ENCODE assay signal across 15 mouse cellular contexts in genomic region chr6:137145611-137146010, GRCm38 (mm10). TPM values are rescaled to one million over a fixed set of nuclear protein-coding genes. Genes with fewer than 3 reads are reported as not detected.
DNase-seq lines count a peak whose midpoint lies in the region; ATAC-seq and TF ChIP-seq lines count a peak whose summit lies in the region.
"Had no signal": no experiment of that assay in that cellular context is flagged by ENCODE, and none has a peak within 500 bp of the region (broad histone marks: within the 10 kb centered on the region; RNA-seq: fewer than 3 reads in every experiment).

No protein-coding gene starts in this region.

- no peak overlapping the region for H3K4me3 ChIP-seq in embryonic facial prominence, embryonic 15.5 days (replicated peaks)
- H3K4me3 ChIP-seq in embryonic facial prominence, embryonic 10.5 days = no peak overlapping the region
- H3K4me3 ChIP-seq in lung, embryonic 15.5 days = no peak overlapping the region
- H3K4me3 ChIP-seq in lung, adult 2 months (replicated peaks; ENCODE audit: extremely low read depth, low read depth, low read length) = no peak overlapping the region
- H3K4me3 ChIP-seq in liver, embryonic 11.5 days (ENCODE audit: low read depth, low read length) = no peak overlapping the region
- no peak overlapping the region for H3K4me3 ChIP-seq in stomach, postnatal 0 days (ENCODE audit: low read depth, low read length)
- H3K4me3 ChIP-seq: forebrain, embryonic 10.5 days; hindbrain, embryonic 10.5 days; neural tube, embryonic 15.5 days had no signal

- no peak for ATAC-seq in embryonic facial prominence, embryonic 15.5 days (ENCODE audit: insufficient number of reproducible peaks, low FRiP score, low TSS enrichment, low read depth)
- no peak for ATAC-seq in lung, embryonic 15.5 days (ENCODE audit: borderline replicate concordance, extremely low read depth, low FRiP score, low TSS enrichment)
- no peak for ATAC-seq in liver, embryonic 11.5 days (replicated peaks; ENCODE audit: low FRiP score)
- ATAC-seq in stomach, postnatal 0 days (ENCODE audit: low FRiP score, low TSS enrichment) = peak; percentile 29; the same call in 1 of the 2 replicates

- no peak for TF ChIP-seq POLR2A in lung, adult 2 months (IDR thresholded peaks at IDR 0.05; ENCODE audit: borderline replicate concordance, extremely low read depth, low read depth, low read length)

- H3K27me3 ChIP-seq in embryonic facial prominence, embryonic 15.5 days = no peaks in the 10 kb centered on the region
- H3K27me3 ChIP-seq in embryonic facial prominence, embryonic 10.5 days (replicated peaks; ENCODE audit: low read depth, poor library complexity, severe bottlenecking) = no peaks in the 10 kb centered on the region
- H3K27me3 ChIP-seq in lung, embryonic 15.5 days = no peaks in the 10 kb centered on the region
- no peaks in the 10 kb centered on the region for H3K27me3 ChIP-seq in liver, embryonic 11.5 days (replicated peaks; ENCODE audit: control insufficient read depth, insufficient read depth, low read length)
- no peaks in the 10 kb centered on the region for H3K27me3 ChIP-seq in stomach, postnatal 0 days (ENCODE audit: control insufficient read depth, insufficient read depth, low read length)
- H3K27me3 ChIP-seq: neural tube, embryonic 15.5 days had no signal

- WGBS in embryonic facial prominence, embryonic 15.5 days = 93% methylated on average over 11 of the region's 11 CpGs
- WGBS in embryonic facial prominence, embryonic 10.5 days = 94% methylated on average over 11 of the region's 11 CpGs
- 61% methylated on average over 11 of the region's 11 CpGs for WGBS in lung, embryonic 15.5 days
- WGBS in lung, adult 2 months = 46% methylated on average over 11 of the region's 11 CpGs
- WGBS in liver, embryonic 11.5 days = 78% methylated on average over 11 of the region's 11 CpGs
- 62% methylated on average over 11 of the region's 11 CpGs for WGBS in stomach, postnatal 0 days

- H3K27ac ChIP-seq in embryonic facial prominence, embryonic 15.5 days (replicated peaks) = 0 out of 2 replicates have a peak overlapping the region, but pooled peaks have one; percentile 17
- H3K27ac ChIP-seq in embryonic facial prominence, embryonic 10.5 days (replicated peaks) = no peak overlapping the region
- H3K27ac ChIP-seq in lung, embryonic 15.5 days = peak overlapping the region; percentile 82
- H3K27ac ChIP-seq in liver, embryonic 11.5 days (ENCODE audit: low read depth, low read length) = 0 out of 2 replicates have a peak overlapping the region, but pooled peaks have one; percentile 19
- H3K27ac ChIP-seq in stomach, postnatal 0 days (replicated peaks) = peak overlapping the region; percentile 19
- H3K27ac ChIP-seq: forebrain, embryonic 10.5 days; hindbrain, embryonic 10.5 days; neural tube, embryonic 15.5 days had no signal

- no peak overlapping the region for H3K9ac ChIP-seq in embryonic facial prominence, embryonic 15.5 days
- no peak overlapping the region for H3K9ac ChIP-seq in lung, embryonic 15.5 days
- no peak overlapping the region for H3K9ac ChIP-seq in liver, embryonic 11.5 days (ENCODE audit: low read depth, low read length)
- H3K9ac ChIP-seq in stomach, postnatal 0 days (ENCODE audit: low read length) = no peak overlapping the region
- H3K9ac ChIP-seq: neural tube, embryonic 15.5 days had no signal

- H3K4me2 ChIP-seq in embryonic facial prominence, embryonic 15.5 days (replicated peaks) = no peak overlapping the region
- no peak overlapping the region for H3K4me2 ChIP-seq in lung, embryonic 15.5 days
- H3K4me2 ChIP-seq in liver, embryonic 11.5 days = no peak overlapping the region
- no peak overlapping the region for H3K4me2 ChIP-seq in stomach, postnatal 0 days (replicated peaks; ENCODE audit: low read depth)
- H3K4me2 ChIP-seq: neural tube, embryonic 15.5 days had no signal

- no peaks in the 10 kb centered on the region for H3K36me3 ChIP-seq in embryonic facial prominence, embryonic 15.5 days
- H3K36me3 ChIP-seq in embryonic facial prominence, embryonic 10.5 days (replicated peaks) = no peaks in the 10 kb centered on the region
- H3K36me3 ChIP-seq in lung, embryonic 15.5 days = no peaks in the 10 kb centered on the region
- H3K36me3 ChIP-seq in liver, embryonic 11.5 days (ENCODE audit: control insufficient read depth, insufficient read depth, low read length) = no peaks in the 10 kb centered on the region
- H3K36me3 ChIP-seq in stomach, postnatal 0 days (ENCODE audit: control insufficient read depth, insufficient read depth, low read length) = no peaks in the 10 kb centered on the region
- H3K36me3 ChIP-seq: forebrain, embryonic 10.5 days; hindbrain, embryonic 10.5 days; neural tube, embryonic 15.5 days had no signal

- TF ChIP-seq CTCF in lung, adult 2 months (IDR thresholded peaks at IDR 0.05; ENCODE audit: insufficient read depth, low read length) = no peak
- no peak for TF ChIP-seq CTCF in stomach, postnatal 0 days (IDR thresholded peaks at IDR 0.05; ENCODE audit: low read depth)

- no peak for DNase-seq in embryonic facial prominence, embryonic 10.5 days (ENCODE audit: low spot score)
- DNase-seq in lung, adult 2 months = no peak
- DNase-seq in liver, embryonic 11.5 days (ENCODE audit: low spot score) = no peak
- DNase-seq in stomach, postnatal 0 days (ENCODE audit: low spot score) = no peak
- no peak for DNase-seq in cerebellum, adult 18-20 months
- DNase-seq in thymus, postnatal 14 days = no peak
- DNase-seq: cerebellum, adult 8-10 months; gastrocnemius, postnatal 14 days; right cerebral cortex, postnatal 14 days; thymus, adult 18-20 months had no signal

- H3K9me3 ChIP-seq in embryonic facial prominence, embryonic 15.5 days (replicated peaks) = no peaks in the 10 kb centered on the region
- peaks cover 5% of the 10 kb centered on the region; the same call in 1 of the 2 replicates for H3K9me3 ChIP-seq in embryonic facial prominence, embryonic 10.5 days
- no peaks in the 10 kb centered on the region for H3K9me3 ChIP-seq in lung, embryonic 15.5 days
- H3K9me3 ChIP-seq in liver, embryonic 11.5 days (ENCODE audit: control insufficient read depth, low read length) = no peaks in the 10 kb centered on the region
- no peaks in the 10 kb centered on the region for H3K9me3 ChIP-seq in stomach, postnatal 0 days (ENCODE audit: control insufficient read depth, low read length)
- H3K9me3 ChIP-seq: hindbrain, embryonic 10.5 days; neural tube, embryonic 15.5 days had no signal

- TF ChIP-seq EP300 in stomach, postnatal 0 days (optimal IDR thresholded peaks at IDR 0.05) = no peak

- H3K4me1 ChIP-seq in embryonic facial prominence, embryonic 15.5 days = peaks cover 6% of the 10 kb centered on the region; the same call in 1 of the 2 replicates
- peaks cover 46% of the 10 kb centered on the region for H3K4me1 ChIP-seq in embryonic facial prominence, embryonic 10.5 days
- H3K4me1 ChIP-seq in lung, embryonic 15.5 days = peaks cover 47% of the 10 kb centered on the region
- H3K4me1 ChIP-seq in lung, adult 2 months (ENCODE audit: control insufficient read depth, insufficient read depth, low read length) = peaks cover 5% of the 10 kb centered on the region
- peaks cover 2% of the 10 kb centered on the region for H3K4me1 ChIP-seq in liver, embryonic 11.5 days (replicated peaks; ENCODE audit: control insufficient read depth, insufficient read depth, low read length)
- 0 out of 2 replicates have a peak, but pooled peaks cover 2% of the 10 kb centered on the region for H3K4me1 ChIP-seq in stomach, postnatal 0 days (replicated peaks; ENCODE audit: control insufficient read depth, insufficient read depth)

RNA-seq across cellular contexts. Expression of gene Rerg, which starts 24.7 kb away (rescaled TPM):
- polyA plus RNA-seq in embryonic facial prominence, embryonic 15.5 days (2015; fragmentation: Nextera tagmentation; extraction: Ambion mirVana) = 28.1 and 31.9 TPM in 2 replicates
- 3.3 and 3.6 TPM in 2 replicates for polyA plus RNA-seq in embryonic facial prominence, embryonic 10.5 days (2016; fragmentation: Nextera tagmentation; extraction: Ambion mirVana)
- polyA plus RNA-seq in lung, embryonic 15.5 days (2015; fragmentation: Nextera tagmentation; extraction: Ambion mirVana) = 20.2 and 21.1 TPM in 2 replicates
- 9.2 and 14.8 TPM in 2 replicates for polyA plus RNA-seq in lung, adult 2 months (2012; rRNA removed)
- 3.4 and 3.5 TPM in 2 replicates for polyA plus RNA-seq in liver, embryonic 11.5 days (2014; fragmentation: Nextera tagmentation; extraction: Ambion mirVana)
- polyA plus RNA-seq in stomach, postnatal 0 days (2015; fragmentation: Nextera tagmentation; extraction: Ambion mirVana) = 22.5 and 23.9 TPM in 2 replicates
